Mouse (Mus musculus) adrenal gland, adult (tissue): ENCODE measurements around the gene Ccdc117.
"Not testable (repeated sequence)": the region's sequence is repeated elsewhere in the genome, so short reads cannot be mapped to it uniquely, and the experiment has no call there.

Experiments
- DNase-seq, 2 experiments: peaks; one replicate each; pipeline ENCODE4 v3.0.0; 2022 to 2023; ENCODE audit warnings: low spot score in 1 of 2; ENCODE audit not compliant: inconsistent age in 2 of 2

Ccdc117 gene

DNA sequence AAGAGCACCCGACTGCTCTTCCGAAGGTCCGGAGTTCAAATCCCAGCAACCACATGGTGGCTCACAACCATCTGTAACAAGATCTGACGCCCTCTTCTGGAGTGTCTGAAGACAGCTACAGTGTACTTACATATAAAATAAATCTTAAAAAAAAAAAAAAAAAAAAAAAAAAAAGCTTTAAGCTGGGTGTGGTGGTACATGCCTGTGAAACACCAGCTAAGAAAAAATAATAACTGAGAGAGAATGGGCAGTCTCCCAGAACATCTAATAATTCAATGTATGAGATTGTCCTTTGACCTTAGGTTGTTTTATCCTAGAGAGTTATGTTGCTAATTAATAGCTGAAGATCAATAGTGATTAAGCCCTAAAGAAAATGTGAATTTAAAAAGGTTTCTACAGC lies 4.5 kb downstream of the Ccdc117 start:
- not testable (repeated sequence) for DNase-seq

DNA sequence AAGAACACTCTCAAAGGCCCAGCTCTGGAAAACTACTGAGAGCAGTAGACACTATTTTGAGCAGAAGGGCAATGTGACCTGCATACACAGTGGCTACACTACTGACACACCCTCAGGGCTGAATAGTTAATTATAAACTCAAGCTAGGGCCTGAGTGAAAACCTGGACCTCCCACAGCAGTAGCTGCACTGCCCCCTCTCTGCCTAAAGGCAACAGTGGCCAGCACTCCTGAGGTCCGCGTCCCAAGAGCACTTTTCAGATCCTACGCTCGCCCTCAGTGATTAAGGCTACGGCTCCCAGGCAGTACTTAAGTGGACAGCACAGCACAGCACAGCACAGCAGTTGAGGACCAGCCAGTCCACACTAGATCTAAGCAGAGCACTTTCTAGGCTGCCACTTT lies 8.9 kb downstream of the Ccdc117 start:
- DNase-seq, result peak in 1 of 2 experiments; percentile 17

DNA sequence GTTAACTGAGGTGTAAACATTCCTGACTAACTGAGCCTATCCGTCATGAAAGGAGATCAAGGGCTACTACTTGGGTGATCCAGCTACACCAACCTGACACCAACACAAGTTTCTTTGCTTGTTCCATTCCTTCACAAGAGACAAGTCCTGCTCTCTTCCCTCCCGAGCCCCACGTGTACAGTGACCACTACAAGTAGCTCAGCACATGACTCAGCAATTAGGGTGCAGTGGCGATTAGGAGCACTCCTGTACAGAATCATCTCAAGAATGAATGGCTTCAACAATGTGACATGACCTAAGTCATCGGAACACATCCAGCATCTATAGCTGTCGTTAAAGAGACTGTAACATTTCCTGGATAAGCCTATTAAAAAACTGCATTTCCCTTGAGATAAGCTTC lies 11.3 kb downstream of the Ccdc117 start:
- DNase-seq, result peak in 1 of 2 experiments; percentile 20

DNA sequence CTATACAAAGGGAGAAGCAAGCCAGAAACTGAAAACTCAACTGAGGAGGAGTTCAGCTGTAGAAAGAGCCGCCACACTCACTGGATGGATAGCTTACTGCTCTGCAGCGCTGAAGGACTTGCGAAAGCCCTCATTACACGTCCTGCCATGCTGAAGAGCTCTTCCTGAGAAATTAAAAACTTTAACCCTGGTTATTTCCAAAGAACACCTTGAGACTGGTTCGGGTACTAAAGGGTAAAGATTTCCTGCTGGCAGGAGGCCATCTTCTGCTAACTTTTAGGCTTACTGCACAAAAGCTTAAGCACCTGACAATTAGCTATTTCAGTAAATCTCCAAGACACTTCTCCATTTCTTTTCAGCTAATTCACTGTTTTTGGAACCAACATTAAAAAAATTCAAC lies 11.8 kb downstream of the Ccdc117 start:
- DNase-seq, result peak in 1 of 2 experiments; percentile 25

DNA sequence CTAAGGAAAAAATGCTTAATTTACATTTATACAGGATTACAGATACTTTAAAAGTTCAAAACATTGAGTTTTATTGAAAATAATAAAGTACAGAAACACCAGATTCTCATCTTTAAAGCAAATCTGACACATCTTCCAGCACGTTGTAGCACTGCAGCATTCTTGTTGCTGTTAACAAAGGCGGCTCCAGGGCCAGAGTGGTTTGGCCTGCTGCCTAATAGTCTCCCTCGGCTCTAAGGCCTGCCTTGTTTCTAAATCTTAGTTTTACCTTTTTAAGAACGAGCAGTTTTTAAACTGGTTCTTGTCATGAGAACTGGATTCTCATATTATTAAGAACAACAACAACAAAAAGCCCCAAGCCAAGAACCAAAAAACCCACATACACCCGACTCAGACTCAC lies 13.1 kb downstream of the Ccdc117 start:
- DNase-seq, result peak in 1 of 2 experiments; percentile 37

DNA sequence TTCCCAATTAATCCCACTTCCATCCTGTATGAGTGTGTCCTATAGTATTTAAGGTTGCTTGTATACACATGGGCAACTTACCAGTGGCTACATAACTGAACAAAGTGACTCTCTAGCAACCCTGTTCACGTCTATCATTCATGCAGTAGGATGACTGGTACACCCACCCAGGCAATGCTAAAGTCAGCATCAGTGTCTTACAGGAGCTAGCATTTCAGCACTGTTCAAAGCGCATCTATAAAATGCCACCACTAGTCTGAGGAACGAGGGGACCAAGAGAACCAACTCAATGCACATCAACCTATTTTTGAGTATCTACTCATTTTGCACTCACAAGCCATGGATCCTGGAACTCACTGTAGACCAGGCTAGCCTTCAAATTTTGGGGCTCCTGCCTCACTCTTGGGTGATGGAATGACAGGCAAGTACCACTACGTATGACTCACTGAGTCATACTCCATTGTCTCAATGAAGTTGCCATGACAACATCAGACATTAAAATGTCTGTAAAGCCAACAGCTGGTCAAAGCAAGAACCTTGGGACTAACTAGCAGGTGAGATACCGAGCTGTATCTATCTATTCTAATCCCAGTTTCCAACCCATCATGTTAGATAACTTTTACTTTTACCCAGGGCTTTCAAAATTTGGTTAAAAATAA lies 14.0 kb downstream of the Ccdc117 start:
- DNase-seq, result no peak

DNA sequence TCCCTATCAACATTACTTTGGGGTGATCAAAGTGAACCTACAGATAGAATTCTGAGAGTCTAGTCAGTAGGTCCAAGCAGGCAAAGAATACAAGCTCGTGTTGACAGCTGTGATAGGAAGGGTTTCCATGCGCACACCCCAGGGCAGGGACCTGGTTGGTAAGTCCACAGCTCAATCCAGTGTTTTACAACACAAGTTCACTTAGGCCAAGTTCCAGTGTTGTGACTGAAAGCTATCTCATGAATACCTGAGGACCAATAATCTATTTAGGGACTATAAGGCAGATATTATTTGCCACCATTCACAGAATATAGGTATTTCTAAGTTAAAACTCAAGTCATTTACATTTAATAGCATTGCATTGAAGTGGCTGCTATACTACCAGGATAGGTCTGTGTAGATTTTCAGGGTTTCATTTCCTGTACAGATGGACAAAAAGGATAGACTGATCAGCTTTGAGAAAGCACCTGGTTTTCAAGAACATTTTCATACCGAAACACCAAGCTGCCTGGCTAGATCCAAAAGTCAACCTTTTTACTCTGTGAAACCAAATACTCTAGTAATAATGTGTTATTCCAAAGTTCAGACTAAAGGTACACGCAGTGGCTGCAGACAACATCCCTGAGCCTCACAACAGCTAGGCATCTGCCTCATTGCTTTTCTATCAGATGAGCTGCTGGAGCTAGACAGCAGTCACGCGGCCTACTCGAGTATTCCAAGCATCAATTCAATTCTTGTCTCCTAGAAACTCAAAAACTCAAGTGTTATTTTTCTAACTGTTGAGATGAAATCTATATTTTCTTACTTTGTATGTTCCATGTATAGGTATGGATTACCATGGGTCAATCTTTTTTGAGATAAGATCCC lies 15.2 kb downstream of the Ccdc117 start:
- peak in 1 of 2 experiments; percentile 41 for DNase-seq

DNA sequence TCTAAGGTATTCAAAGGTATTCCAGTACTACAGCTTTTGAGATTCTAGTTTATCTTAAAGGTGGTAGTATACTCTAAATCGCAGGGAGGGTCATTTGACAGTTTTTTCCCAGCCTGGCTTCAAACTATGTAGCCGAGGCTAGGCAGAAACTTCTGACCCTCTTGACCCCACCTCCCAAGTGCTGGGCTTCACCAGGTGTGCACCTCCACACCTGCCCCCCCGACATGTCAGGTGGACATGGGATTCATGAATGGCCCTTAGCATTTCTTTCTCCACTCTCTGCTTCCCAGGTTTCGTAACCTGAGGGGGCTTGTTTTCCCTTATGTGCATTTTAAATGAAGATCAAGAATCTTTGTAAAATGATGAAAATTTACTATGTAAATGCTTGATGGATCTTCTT lies 16.6 kb downstream of the Ccdc117 start:
- DNase-seq, result no peak

DNA sequence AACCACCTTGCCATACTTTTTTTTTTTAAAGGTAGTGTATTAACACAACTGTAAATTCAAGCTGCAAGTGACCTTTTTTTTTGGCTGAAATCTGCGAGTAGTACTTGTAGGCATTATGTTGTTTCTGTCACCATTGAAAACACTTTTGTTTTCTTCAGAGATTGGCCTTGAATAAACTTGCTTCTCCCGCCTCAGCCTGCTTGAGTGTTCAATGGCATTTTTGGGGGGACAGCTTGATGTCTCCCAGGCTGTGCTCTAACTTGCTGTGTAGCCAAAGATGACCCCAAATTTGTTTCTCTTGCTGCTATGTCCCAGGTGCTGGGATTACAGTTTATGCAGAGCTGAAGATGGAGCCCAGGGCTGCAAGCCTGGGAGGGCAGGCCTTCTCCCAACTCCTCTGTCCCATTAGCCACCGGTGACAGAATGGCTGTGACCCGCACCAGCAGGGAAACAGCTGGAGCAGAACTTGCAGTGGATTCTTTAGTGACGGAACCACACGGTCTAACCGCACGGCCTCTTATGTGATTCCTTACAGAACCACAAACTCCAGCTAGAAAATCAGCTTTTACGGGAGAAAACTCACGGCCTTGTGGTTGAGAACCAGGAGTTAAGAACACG lies 19.1 kb downstream of the Ccdc117 start:
- DNase-seq, result no peak

DNA sequence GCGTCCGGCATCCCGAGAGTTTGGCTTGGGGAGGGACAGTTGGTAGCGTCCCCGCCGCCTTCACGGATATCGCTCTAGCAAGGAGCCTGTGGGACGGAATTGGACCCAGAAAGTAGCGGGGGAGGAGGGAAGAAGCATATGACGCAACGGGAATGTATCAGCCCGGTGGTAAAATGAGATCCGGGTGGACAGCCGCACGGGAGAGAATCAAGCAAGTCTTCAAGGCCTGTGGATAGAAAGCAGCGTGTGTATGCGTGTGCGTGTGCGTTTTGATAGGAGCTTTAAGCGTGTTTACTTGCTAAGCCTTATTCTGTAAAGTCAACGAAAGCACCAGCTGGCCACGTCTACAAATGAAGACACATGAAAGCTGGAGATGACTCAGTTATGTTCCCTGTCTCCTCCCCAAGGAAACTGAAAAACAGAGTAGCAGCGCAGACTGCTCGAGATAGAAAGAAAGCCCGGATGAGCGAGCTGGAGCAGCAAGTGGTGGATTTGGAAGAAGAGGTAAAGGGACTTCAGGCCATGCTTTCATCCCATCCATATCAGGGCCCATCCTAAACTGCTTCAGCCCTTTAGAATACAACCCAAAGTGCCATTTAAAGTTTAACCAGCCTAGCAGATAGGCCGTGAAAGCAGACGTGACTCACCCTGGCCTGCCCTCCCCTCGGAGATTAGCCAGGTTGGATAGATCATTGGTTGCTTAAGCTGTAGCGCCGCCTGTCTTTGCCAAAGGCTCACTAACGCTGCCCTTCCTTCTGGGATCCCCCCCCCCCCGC lies 20.3 kb downstream of the Ccdc117 start:
- DNase-seq, result peak; percentile 87 to 95

DNA sequence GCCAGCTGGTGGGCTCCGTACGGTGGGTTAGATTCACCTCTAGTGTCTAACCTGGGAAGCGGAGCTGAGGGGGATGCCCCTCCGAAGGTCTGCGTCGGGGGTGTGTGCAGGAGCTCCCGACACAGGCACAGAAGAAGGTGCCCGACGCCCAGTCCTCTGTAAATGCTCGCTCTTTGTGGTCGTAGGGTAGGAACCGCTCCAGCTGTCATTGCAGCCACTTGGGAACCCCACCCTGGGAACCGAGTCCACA lies 20.8 kb downstream of the Ccdc117 start:
- no peak for DNase-seq

DNA sequence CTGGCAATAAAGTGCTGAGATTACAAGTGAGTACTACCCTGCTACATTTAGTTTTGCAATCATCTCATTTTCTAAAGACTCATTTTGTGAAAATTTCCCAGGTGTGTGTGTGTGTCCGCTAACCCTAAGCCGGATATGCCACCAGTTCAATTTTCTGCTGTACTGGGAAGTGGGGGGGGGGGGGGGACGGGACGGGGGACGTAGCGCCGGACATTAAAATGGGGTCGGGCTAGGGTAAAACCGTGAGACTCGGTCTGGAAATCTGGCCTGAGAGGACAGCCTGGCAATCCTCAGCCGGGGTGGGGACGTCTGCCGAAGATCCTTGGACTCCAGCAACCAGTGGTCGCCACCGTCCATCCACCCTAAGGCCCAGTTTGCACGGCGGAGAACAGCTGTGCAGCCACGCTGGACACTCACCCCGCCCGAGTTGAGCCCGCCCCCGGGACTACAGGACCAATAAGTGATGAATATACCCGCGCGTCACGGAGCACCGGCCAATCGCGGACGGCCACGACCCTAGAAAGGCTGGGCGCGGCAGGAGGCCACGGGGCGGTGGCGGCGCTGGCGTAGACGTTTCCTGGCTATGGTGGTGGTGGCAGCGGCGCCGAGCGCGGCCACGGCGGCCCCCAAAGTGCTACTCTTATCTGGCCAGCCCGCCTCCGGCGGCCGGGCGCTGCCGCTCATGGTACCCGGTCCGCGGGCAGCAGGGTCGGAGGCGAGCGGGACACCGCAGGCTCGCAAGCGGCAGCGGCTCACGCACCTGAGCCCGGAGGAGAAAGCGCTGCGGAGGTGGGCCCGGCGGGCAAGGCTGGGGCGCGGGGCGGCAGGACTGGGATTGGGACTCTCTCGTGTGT lies 21.3 kb downstream of the Ccdc117 start, which contains the start of gene Xbp1:
TSS of gene Xbp1 (plus strand) at position 248 of the 854 bp plus-strand sequence.
- DNase-seq, result peak; percentile 98 to 100

DNA sequence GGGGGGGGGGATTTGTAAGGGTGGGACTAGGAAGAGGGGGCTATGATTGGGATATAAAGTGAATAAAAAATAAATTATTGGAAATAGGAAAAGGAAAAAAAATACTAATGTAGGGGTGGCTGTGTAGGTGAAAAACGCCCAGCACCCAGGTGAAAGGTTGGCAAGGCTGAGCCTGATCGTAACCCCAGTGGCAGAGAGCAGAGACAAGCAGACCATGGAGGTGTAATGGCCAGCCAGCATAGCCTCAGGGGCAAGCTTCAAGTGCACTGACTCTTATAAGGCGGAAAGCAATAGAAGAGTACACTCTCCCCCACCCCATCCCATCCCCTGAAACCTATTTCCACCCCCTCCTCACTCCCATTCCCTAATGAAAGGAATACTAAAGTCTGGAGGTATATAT lies 22.3 kb downstream of the Ccdc117 start:
- DNase-seq, result no peak

DNA sequence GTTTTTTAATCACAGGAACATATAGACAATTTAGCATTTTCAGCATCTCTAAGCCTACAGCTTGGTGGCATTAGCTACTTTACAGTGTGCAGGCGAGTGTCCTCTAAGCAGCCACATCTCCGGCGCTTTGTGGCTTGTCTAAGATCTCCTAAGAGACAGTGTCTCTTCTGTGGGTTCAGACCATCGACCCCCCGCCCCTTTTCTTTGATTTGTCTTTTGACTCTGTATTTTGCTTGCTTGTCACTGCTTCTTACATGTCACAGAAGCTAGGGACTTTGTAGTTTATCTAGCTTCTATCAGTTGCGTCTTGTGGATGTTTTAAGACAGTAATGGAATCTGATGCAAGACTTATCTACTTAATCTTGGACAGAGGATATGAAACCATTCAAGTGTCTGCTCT lies 24.6 kb downstream of the Ccdc117 start:
- no peak for DNase-seq

DNA sequence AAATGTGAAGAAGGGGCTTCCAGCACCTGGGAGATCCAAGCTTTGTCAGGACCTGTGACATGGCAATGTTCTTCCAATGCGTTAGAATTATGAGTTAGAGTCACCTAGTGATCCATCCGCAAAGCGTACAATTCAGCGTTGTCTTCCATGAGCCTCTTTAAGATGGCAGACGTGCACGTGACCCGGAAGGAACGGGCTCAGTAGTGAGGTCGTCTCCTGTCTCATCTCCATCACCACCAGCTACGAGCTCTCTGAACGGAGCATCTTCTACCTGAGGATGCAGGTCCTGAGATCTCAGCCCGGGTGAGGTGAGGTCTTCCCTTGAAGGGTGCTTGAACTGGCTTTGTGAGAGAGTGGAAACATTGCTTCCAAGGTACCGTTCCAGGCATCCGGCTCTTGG lies 25.4 kb downstream of the Ccdc117 start:
- DNase-seq, result no peak

DNA sequence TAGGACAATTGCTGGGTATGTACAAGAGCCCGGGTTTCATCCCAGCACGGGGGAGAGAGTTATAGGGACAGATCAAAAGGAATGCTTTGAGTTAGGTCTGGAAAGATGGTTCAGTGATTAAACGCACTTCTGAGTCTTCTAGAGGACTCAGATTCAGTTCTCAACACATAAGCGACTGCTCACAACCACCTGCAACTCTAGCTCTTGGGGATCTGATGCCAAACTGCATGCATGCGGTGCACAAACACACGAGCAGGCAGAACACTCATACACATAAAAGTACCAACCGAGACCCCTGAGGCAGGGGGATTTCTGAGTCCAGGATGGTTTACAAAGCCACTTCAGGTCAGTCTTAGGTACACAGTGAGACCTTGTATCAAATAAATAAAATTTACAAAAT lies 25.8 kb downstream of the Ccdc117 start:
- no peak for DNase-seq

DNA sequence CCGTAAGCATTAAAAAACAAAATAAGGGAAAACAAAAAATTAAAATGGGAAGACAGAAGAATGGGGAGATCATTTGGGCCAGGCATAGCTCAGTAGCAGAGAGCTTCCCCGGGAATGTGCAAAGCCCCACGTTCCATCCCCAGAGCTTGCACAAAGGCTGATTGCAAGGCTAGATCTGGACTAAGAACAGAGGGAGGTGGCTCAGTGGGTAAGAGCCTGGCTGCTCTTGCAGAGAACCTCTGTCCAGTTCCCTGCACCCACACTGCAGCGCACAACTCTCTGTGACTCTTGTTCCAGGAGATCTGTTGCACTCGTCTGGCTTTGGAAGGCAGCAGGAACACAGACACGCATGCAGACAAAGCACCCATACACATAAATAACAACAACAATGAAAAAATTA lies 26.3 kb downstream of the Ccdc117 start:
- DNase-seq, result no peak

DNA sequence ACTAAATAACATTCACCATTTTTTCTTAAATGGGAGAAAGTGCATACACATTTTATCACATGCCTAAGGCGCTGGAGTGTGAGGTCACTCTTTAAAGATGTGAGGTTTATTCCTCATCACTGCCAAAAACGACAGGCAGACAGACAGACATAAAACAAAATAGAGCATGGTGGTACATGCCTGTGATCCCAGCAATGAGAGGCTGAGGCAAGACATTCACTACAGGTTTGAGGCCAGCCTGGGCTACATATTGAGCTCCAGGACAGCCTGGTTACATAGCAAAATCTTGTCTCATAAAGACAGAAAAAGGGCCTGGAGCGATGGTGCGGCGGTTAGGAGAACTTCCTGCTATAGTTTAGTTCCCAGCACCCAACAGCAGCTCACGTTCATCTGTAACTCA lies 26.8 kb downstream of the Ccdc117 start:
- no peak for DNase-seq

DNA sequence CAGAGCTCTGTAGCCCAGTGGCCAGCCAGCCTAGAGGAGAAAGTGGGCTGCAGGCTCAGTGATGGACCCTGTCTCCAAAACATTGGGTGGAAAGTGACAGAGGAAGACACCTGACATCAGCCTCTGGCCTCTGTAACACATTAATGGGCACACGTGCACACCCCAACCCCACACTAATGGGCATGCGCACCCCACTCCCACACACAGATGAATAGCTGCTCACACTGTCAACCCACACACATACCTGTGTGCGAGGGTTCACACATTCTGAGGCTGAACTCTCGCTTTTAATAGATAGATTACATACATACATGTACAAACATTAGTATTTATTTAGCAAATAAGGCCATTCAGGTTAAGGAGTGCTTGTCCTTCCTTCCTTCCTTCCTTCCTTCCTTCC lies 27.9 kb downstream of the Ccdc117 start:
- DNase-seq, result no peak

DNA sequence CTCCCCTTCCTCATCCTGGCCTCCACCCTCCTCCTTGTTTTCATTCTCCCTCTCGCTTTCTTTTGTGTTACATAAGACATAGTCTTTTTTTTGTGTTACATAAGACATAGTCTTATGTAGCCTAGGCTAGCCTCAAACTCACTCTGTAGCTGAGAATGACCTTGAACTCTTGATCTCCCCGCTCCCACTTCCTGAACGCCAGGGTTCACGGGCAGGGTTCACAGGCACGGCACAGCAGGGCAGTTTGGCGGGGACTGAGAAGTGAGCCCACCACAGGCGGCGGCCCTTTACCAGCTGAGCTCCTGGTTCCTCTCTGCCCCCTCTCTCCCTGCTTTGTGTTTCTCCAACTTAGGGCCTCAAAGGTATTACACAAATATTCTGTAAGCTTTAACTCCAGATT lies 29.0 kb downstream of the Ccdc117 start:
- DNase-seq, result no peak
